Mouse (Mus musculus) limb, embryonic 14.5 days (tissue): ENCODE results near the gene Gm4141. TPM values are rescaled to one million over a fixed set of nuclear protein-coding genes. Genes with fewer than 3 reads are reported as not detected.
"Not testable (repeated sequence)": the region's sequence is repeated elsewhere in the genome, so short reads cannot be mapped to it uniquely, and the experiment has no call there.

ENCODE experiments used
- ATAC-seq: fragments of 200-750 bp; cut with Nextera tagmentation; 2 replicates; pipeline ENCODE4 v1.8.0; 2017; ENCODE audit warnings: low read depth, moderate number of reproducible peaks, moderate TSS enrichment; ENCODE audit not compliant: low FRiP score
- DNase-seq: peaks from one replicate; pipeline ENCODE4 v3.0.0-alpha.2; 2015; ENCODE audit warnings: low spot score
- H3K27ac ChIP-seq: fragments of 300-500 bp; sonication (generic); replicated peaks from 2 replicates; pipeline ENCODE4 v1.5.1; 2014; ENCODE audit warnings: low read depth, mild to moderate bottlenecking, low read length, moderate library complexity, mixed read lengths
- H3K27me3 ChIP-seq: fragments of 300-500 bp; sonication (generic); 2 replicates; pipeline ENCODE4 v1.6.1; 2014; ENCODE audit warnings: low read length, mixed read lengths; ENCODE audit not compliant: control insufficient read depth, insufficient read depth
- H3K36me3 ChIP-seq: fragments of 300-500 bp; sonication (generic); 2 replicates; pipeline ENCODE4 v1.6.1; 2014; ENCODE audit warnings: mild to moderate bottlenecking, low read length, moderate library complexity, mixed read lengths; ENCODE audit not compliant: control insufficient read depth, insufficient read depth
- H3K4me1 ChIP-seq: fragments of 300-500 bp; sonication (generic); 2 replicates; pipeline ENCODE4 v1.6.1; 2014; ENCODE audit warnings: antibody characterized with exemption, low read length, mixed read lengths; ENCODE audit not compliant: control insufficient read depth, insufficient read depth
- H3K4me2 ChIP-seq: fragments of 300-500 bp; sonication (generic); replicated peaks from 2 replicates; pipeline ENCODE4 v1.6.1; 2014; ENCODE audit warnings: low read depth, mild to moderate bottlenecking, low read length, moderate library complexity; ENCODE audit not compliant: severe bottlenecking
- H3K4me3 ChIP-seq: fragments of 300-500 bp; sonication (generic); replicated peaks from 2 replicates; pipeline ENCODE4 v1.5.1; 2014; ENCODE audit warnings: low read length
- H3K9ac ChIP-seq: fragments of 300-500 bp; sonication (generic); 2 replicates; pipeline ENCODE4 v1.6.1; 2014; ENCODE audit warnings: mild to moderate bottlenecking, low read depth, low read length, moderate library complexity; ENCODE audit not compliant: severe bottlenecking
- H3K9me3 ChIP-seq: fragments of 300-500 bp; sonication (generic); 2 replicates; pipeline ENCODE4 v1.6.1; 2016; ENCODE audit warnings: low read length; ENCODE audit not compliant: control insufficient read depth
- WGBS: fragments of 180-500 bp; shearing (Covaris S2); extraction: QIAGEN DNeasy Blood & Tissue Kit; methylation state at CpG from one replicate; pipeline ENCODE4 v1.1.7; 2014; 5-methylcytosine and 5-hydroxymethylcytosine counted together
- polyA plus RNA-seq, 2 experiments: library from polyadenylated mRNA; depleted of rRNA in 1 of 2; stranded (reverse) in 1 of 2; unstranded in 1 of 2; fragments of >200 nt; fragmentation: Nextera tagmentation in 1 of 2; extraction: Ambion mirVana in 1 of 2; gene quantifications; 2 replicates each; pipeline versions ENCODE4 v1.2.1 to v1.2.3; 2012 to 2014

Gene Gm4141
- not detected in 2 replicates for polyA plus RNA-seq (2012; rRNA removed)
- polyA plus RNA-seq (2014; fragmentation: Nextera tagmentation; extraction: Ambion mirVana): not detected in 2 replicates

GRCm38 (mm10) chr7:20576141-20576540 is at the start of gene Gm4141:
Gm4141 (minus strand) TSS chr7:20576241.
- not testable (repeated sequence) for H3K4me2 ChIP-seq, H3K4me3 ChIP-seq, H3K4me1 ChIP-seq, DNase-seq, H3K27ac ChIP-seq, H3K9me3 ChIP-seq, ATAC-seq, H3K27me3 ChIP-seq, H3K9ac ChIP-seq, H3K36me3 ChIP-seq
- WGBS: no CpG with 5 or more reads among the region's 3 CpGs

- not testable (repeated sequence) for H3K4me2 ChIP-seq, ATAC-seq, H3K4me3 ChIP-seq, H3K27ac ChIP-seq, H3K9me3 ChIP-seq, H3K4me1 ChIP-seq, H3K27me3 ChIP-seq, H3K36me3 ChIP-seq, DNase-seq, H3K9ac ChIP-seq
- WGBS: 83% methylated on average over 2 of the region's 5 CpGs
Observed at GRCm38 (mm10) chr7:20598921-20599320, 22.9 kb upstream of the Gm4141 start, which contains the start of gene Gm4513. Gm4513 (minus strand) TSS chr7:20599021.

GRCm38 (mm10) chr7:20545657-20546056 is 30.4 kb downstream of the Gm4141 start, which contains the start of gene Gm5726:
Gm5726 (minus strand) TSS chr7:20545757.
- H3K27ac ChIP-seq, ATAC-seq, H3K36me3 ChIP-seq, H3K4me2 ChIP-seq, H3K9me3 ChIP-seq, DNase-seq, H3K4me3 ChIP-seq, H3K9ac ChIP-seq, H3K27me3 ChIP-seq, H3K4me1 ChIP-seq: not testable (repeated sequence)
- WGBS: no CpG with 5 or more reads among the region's 1 CpGs

GRCm38 (mm10) chr7:20533537-20533936 is 42.5 kb downstream of the Gm4141 start, which contains the start of gene Vmn1r104:
Vmn1r104 (plus strand) TSS chr7:20533837.
- H3K9me3 ChIP-seq, H3K27ac ChIP-seq, DNase-seq, H3K4me3 ChIP-seq, H3K4me2 ChIP-seq, ATAC-seq, H3K9ac ChIP-seq, H3K27me3 ChIP-seq, H3K36me3 ChIP-seq, H3K4me1 ChIP-seq: not testable (repeated sequence)
- no CpG with 5 or more reads among the region's 3 CpGs for WGBS

Other genes starting within 250 kb of the Gm4141 start
- gene Gm4133, start 242.2 kb downstream of the Gm4141 start, polyA plus RNA-seq (2012; rRNA removed): not detected in 2 replicates
- gene Gm4133, start 242.2 kb downstream of the Gm4141 start, polyA plus RNA-seq (2014; fragmentation: Nextera tagmentation; extraction: Ambion mirVana): not detected in 2 replicates
- not detected in 2 replicates for gene Gm5728, start 200.8 kb downstream of the Gm4141 start, polyA plus RNA-seq (2012; rRNA removed)
- gene Gm5728, start 200.8 kb downstream of the Gm4141 start, polyA plus RNA-seq (2014; fragmentation: Nextera tagmentation; extraction: Ambion mirVana): not detected in 2 replicates
- not detected in 2 replicates for gene Vmn1r100, start 158.3 kb downstream of the Gm4141 start, polyA plus RNA-seq (2012; rRNA removed)
- gene Vmn1r100, start 158.3 kb downstream of the Gm4141 start, polyA plus RNA-seq (2014; fragmentation: Nextera tagmentation; extraction: Ambion mirVana): not detected in 2 replicates
- gene Vmn1r101, start 133.6 kb downstream of the Gm4141 start, polyA plus RNA-seq (2012; rRNA removed): not detected in 2 replicates
- gene Vmn1r101, start 133.6 kb downstream of the Gm4141 start, polyA plus RNA-seq (2014; fragmentation: Nextera tagmentation; extraction: Ambion mirVana): not detected in 2 replicates
- gene Gm10670, start 101.3 kb downstream of the Gm4141 start, polyA plus RNA-seq (2012; rRNA removed): not detected in 2 replicates
- gene Gm10670, start 101.3 kb downstream of the Gm4141 start, polyA plus RNA-seq (2014; fragmentation: Nextera tagmentation; extraction: Ambion mirVana): not detected in 2 replicates
- gene Vmn1r103, start 65.7 kb downstream of the Gm4141 start, polyA plus RNA-seq (2012; rRNA removed): not detected in 2 replicates
- not detected in 2 replicates for gene Vmn1r103, start 65.7 kb downstream of the Gm4141 start, polyA plus RNA-seq (2014; fragmentation: Nextera tagmentation; extraction: Ambion mirVana)
- gene Vmn1r104, start 42.4 kb downstream of the Gm4141 start, polyA plus RNA-seq (2012; rRNA removed): not detected in 2 replicates
- gene Vmn1r104, start 42.4 kb downstream of the Gm4141 start, polyA plus RNA-seq (2014; fragmentation: Nextera tagmentation; extraction: Ambion mirVana): not detected in 2 replicates
- not detected in 2 replicates for gene Gm5726, start 30.5 kb downstream of the Gm4141 start, polyA plus RNA-seq (2012; rRNA removed)
- gene Gm5726, start 30.5 kb downstream of the Gm4141 start, polyA plus RNA-seq (2014; fragmentation: Nextera tagmentation; extraction: Ambion mirVana): not detected in 2 replicates
- gene Gm4513, start 22.8 kb upstream of the Gm4141 start, polyA plus RNA-seq (2012; rRNA removed): not detected in 2 replicates
- not detected in 2 replicates for gene Gm4513, start 22.8 kb upstream of the Gm4141 start, polyA plus RNA-seq (2014; fragmentation: Nextera tagmentation; extraction: Ambion mirVana)
- not detected in 2 replicates for gene Vmn1r107, start 92.7 kb upstream of the Gm4141 start, polyA plus RNA-seq (2012; rRNA removed)
- not detected in 2 replicates for gene Vmn1r107, start 92.7 kb upstream of the Gm4141 start, polyA plus RNA-seq (2014; fragmentation: Nextera tagmentation; extraction: Ambion mirVana)
- not detected in 2 replicates for gene Vmn1r111, start 127.0 kb upstream of the Gm4141 start, polyA plus RNA-seq (2012; rRNA removed)
- gene Vmn1r111, start 127.0 kb upstream of the Gm4141 start, polyA plus RNA-seq (2014; fragmentation: Nextera tagmentation; extraction: Ambion mirVana): not detected in 2 replicates
- gene Gm10668, start 154.4 kb upstream of the Gm4141 start, polyA plus RNA-seq (2012; rRNA removed): not detected in 2 replicates
- not detected in 2 replicates for gene Gm10668, start 154.4 kb upstream of the Gm4141 start, polyA plus RNA-seq (2014; fragmentation: Nextera tagmentation; extraction: Ambion mirVana)
- gene Vmn1r112, start 194.9 kb upstream of the Gm4141 start, polyA plus RNA-seq (2012; rRNA removed): not detected in 2 replicates
- not detected in 2 replicates for gene Vmn1r112, start 194.9 kb upstream of the Gm4141 start, polyA plus RNA-seq (2014; fragmentation: Nextera tagmentation; extraction: Ambion mirVana)
- not detected in 2 replicates for gene Vmn1r113, start 211.0 kb upstream of the Gm4141 start, polyA plus RNA-seq (2012; rRNA removed)
- not detected in 2 replicates for gene Vmn1r113, start 211.0 kb upstream of the Gm4141 start, polyA plus RNA-seq (2014; fragmentation: Nextera tagmentation; extraction: Ambion mirVana)
- gene Vmn1r114, start 235.9 kb upstream of the Gm4141 start, polyA plus RNA-seq (2012; rRNA removed): not detected in 2 replicates
- gene Vmn1r114, start 235.9 kb upstream of the Gm4141 start, polyA plus RNA-seq (2014; fragmentation: Nextera tagmentation; extraction: Ambion mirVana): not detected in 2 replicates